Mouse (Mus musculus) kidney, embryonic 15.5 days (tissue): ENCODE measurements around the gene Ccdc160. TPM values are rescaled to one million over a fixed set of nuclear protein-coding genes. Genes with fewer than 3 reads are reported as not detected.
A peak's percentile ranks its signal among the peaks of the same experiment; 100 is the strongest.

ENCODE experiments used
- ATAC-seq: fragments of 200-750 bp; cut with Nextera tagmentation; replicated peaks from 2 replicates; pipeline ENCODE4 v1.8.0; 2017; ENCODE audit warnings: moderate TSS enrichment; ENCODE audit not compliant: low FRiP score
- H3K27ac ChIP-seq: fragments of 300-500 bp; sonication (generic); 2 replicates; pipeline ENCODE4 v1.5.1; 2015; ENCODE audit warnings: mild to moderate bottlenecking, inconsistent platforms
- H3K27me3 ChIP-seq: fragments of 300-500 bp; sonication (generic); 2 replicates; pipeline ENCODE4 v1.6.1; 2015; ENCODE audit warnings: inconsistent platforms
- H3K36me3 ChIP-seq: fragments of 300-500 bp; sonication (generic); 2 replicates; pipeline ENCODE4 v1.6.1; 2015; ENCODE audit warnings: inconsistent platforms
- H3K4me1 ChIP-seq: fragments of 300-500 bp; sonication (generic); 2 replicates; pipeline ENCODE4 v1.6.1; 2015; ENCODE audit warnings: inconsistent platforms
- H3K4me2 ChIP-seq: fragments of 300-500 bp; sonication (generic); 2 replicates; pipeline ENCODE4 v1.6.1; 2015; ENCODE audit warnings: moderate library complexity, mild to moderate bottlenecking, inconsistent platforms
- H3K4me3 ChIP-seq: fragments of 300-500 bp; sonication (generic); replicated peaks from 2 replicates; pipeline ENCODE4 v1.5.1; 2015; ENCODE audit warnings: mild to moderate bottlenecking, inconsistent platforms
- H3K9ac ChIP-seq: fragments of 300-500 bp; sonication (generic); 2 replicates; pipeline ENCODE4 v1.6.1; 2015; ENCODE audit warnings: mild to moderate bottlenecking, inconsistent platforms
- H3K9me3 ChIP-seq: fragments of 300-500 bp; sonication (generic); replicated peaks from 2 replicates; pipeline ENCODE4 v1.6.1; 2016; ENCODE audit warnings: inconsistent platforms
- WGBS: fragments of 180-500 bp; shearing (Covaris S2); methylation state at CpG from one replicate; pipeline ENCODE4 v1.1.7; 2015; ENCODE audit warnings: mixed read lengths; 5-methylcytosine and 5-hydroxymethylcytosine counted together
- polyA plus RNA-seq: library from polyadenylated mRNA; unstranded; fragments of >200 nt; fragmentation: Nextera tagmentation; extraction: Ambion mirVana; gene quantifications from 2 replicates; pipeline ENCODE4 v1.2.1, GENCODE M21; 2015

Ccdc160 gene
- polyA plus RNA-seq, 1 experiment from 2014 or later: 6.3 TPM

DNA sequence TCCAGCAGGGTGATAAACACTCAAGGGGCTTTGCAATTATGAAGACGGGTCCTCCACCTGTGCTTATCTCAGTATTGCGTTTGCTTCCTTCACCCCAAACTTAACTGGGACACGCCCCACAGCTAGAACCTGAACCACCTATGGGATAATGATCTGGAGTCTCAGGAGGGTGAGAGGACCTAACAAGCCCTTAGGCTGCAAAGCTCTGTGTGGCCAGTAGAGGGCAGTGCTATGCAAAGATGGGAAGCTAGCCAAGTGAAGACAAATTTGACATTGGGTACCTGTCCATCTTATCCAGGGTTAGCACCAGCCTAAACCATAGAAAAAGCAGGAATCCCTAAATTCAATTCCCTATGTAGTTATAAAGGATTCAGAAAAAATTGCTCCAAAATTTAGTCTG is 15.0 kb upstream of the Ccdc160 start:
- Histone ChIP-seq H3K4me1 (no peaks in the 10 kb centered on the region), H3K4me3 (no peak overlapping the region), H3K27me3 (no peaks in the 10 kb centered on the region), H3K9ac (no peak overlapping the region), H3K27ac (no peak overlapping the region), H3K4me2 (no peak overlapping the region), H3K36me3 (no peaks in the 10 kb centered on the region), H3K9me3 (no peaks in the 10 kb centered on the region)
- WGBS: 47% methylated on average over 3 of the region's 3 CpGs
- no peak for ATAC-seq

DNA sequence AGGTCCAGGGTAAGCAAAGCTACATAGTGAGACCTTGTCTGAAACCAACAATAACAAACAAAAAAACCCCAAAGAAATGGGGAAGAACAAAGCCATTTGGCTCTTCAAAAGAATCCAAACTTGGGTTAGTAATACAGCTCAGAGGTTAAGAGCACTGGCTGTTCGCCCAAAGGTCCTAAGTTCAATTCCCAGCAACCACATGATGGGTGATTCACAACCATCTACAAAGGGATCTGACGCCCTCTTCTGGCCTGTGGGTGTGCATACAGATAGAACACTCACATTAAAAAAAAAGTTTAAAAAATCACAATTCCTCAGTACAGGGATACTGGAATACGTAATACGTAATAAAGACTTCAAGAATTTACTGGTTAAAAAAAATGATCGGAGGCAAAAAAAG is 13.3 kb upstream of the Ccdc160 start:
- no peaks in the 10 kb centered on the region for H3K9me3 ChIP-seq
- no peak overlapping the region for H3K4me2 ChIP-seq
- H3K27me3 ChIP-seq: no peaks in the 10 kb centered on the region
- no peak overlapping the region for H3K27ac ChIP-seq
- 83% methylated on average over 5 of the region's 5 CpGs for WGBS
- no peaks in the 10 kb centered on the region for H3K4me1 ChIP-seq
- H3K9ac ChIP-seq: no peak overlapping the region
- H3K36me3 ChIP-seq: no peaks in the 10 kb centered on the region
- H3K4me3 ChIP-seq: no peak overlapping the region
- ATAC-seq: no peak

DNA sequence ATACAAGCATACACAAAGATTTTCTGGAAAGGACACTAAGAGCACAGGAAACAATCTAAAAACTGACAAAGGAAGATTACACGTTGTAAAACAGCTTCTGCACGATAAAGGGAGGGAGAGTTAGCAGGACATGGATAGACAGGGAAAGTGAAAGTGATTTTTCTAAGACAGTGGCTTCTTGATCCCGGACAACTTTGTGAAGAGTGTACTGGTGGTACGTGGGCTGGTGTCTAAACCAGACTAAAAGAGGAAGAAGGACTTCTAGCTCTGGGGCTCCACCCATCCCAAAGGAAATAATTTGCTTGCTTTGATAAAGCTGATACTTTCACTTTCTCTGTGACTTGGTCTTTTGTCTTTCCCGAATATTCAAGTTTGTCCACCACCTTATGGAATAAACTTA is 7.1 kb upstream of the Ccdc160 start:
- no peak overlapping the region for H3K4me3 ChIP-seq
- no peak overlapping the region for H3K4me2 ChIP-seq
- WGBS: 58% methylated on average over 5 of the region's 5 CpGs
- H3K4me1 ChIP-seq: no peaks in the 10 kb centered on the region
- no peak overlapping the region for H3K9ac ChIP-seq
- no peaks in the 10 kb centered on the region for H3K27me3 ChIP-seq
- H3K36me3 ChIP-seq: no peaks in the 10 kb centered on the region
- no peak overlapping the region for H3K27ac ChIP-seq
- no peak for ATAC-seq
- no peaks in the 10 kb centered on the region for H3K9me3 ChIP-seq

DNA sequence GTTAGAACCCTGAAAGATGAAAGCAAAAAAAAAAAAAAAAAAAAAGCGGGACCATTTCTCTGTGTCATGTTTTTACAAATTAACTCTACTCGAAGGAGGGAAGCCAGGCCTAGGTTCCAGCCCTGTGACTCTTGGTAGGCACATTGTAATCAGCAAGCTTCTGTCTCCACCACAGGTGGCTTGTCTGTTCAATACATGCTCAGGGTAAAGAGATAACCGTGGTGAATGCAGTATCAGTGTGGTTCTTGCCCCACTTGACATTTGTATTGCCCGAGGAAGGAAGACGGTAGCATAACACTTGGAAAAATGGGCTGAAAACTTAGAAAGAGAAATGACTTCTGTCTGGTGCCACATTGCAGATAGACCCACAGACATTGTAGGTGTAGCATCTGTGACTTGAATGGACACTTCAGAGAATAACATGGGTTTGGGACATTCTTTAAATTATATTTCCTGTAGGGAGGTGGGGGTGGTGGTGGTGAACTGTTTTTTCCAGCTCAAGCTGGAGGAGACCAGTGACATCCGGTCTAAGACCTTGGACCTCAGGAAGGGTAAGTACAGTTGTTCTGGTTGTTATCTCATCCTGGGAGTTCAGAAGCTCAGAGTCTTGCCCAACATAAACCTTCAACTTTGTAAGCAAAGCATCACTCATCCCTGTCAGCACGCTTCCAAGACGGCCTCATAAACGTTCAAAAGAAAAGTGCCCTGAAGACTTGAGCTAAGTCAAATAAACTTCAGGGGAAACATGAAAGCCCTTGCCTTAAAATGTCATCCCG is 1.1 kb downstream of the Ccdc160 start:
- Histone ChIP-seq H3K36me3 (no peaks in the 10 kb centered on the region), H3K27ac (peak overlapping the region; percentile 75), H3K4me3 (no peak overlapping the region), H3K4me1 (0 out of 2 replicates have a peak, but pooled peaks cover 6% of the 10 kb centered on the region), H3K4me2 (peak overlapping the region; percentile 61), H3K9me3 (no peaks in the 10 kb centered on the region), H3K9ac (no peak overlapping the region), H3K27me3 (0 out of 2 replicates have a peak, but pooled peaks cover 2% of the 10 kb centered on the region)
- WGBS: 45% methylated on average over 10 of the region's 10 CpGs
- ATAC-seq: no peak

DNA sequence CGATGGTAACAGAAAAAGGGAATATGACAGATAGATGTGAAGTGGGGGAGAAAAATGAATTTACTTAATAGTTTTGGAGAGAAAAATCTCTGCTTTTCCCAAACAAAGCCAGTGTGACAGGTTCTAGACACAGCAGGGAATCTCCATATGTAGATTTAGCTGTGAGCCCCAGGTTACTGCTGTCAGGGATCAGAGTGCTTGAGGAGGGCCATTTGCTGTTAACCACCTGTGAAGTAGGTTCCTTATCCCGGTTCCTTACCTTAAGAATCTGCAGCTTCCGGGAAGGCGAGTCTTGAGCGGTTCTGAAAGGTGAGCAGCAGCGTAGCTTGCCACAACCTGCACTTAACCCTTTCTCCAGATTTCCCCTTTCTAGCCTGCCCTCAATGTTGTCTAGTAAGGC is 1.9 kb downstream of the Ccdc160 start:
- H3K9me3 ChIP-seq: no peaks in the 10 kb centered on the region
- 45% methylated on average over 6 of the region's 6 CpGs for WGBS
- H3K4me1 ChIP-seq: 0 out of 2 replicates have a peak, but pooled peaks cover 6% of the 10 kb centered on the region
- H3K4me2 ChIP-seq: no peak overlapping the region
- no peak overlapping the region for H3K9ac ChIP-seq
- ATAC-seq: no peak
- no peak overlapping the region for H3K4me3 ChIP-seq
- 0 out of 2 replicates have a peak, but pooled peaks cover 2% of the 10 kb centered on the region for H3K27me3 ChIP-seq
- H3K36me3 ChIP-seq: no peaks in the 10 kb centered on the region
- no peak overlapping the region for H3K27ac ChIP-seq

DNA sequence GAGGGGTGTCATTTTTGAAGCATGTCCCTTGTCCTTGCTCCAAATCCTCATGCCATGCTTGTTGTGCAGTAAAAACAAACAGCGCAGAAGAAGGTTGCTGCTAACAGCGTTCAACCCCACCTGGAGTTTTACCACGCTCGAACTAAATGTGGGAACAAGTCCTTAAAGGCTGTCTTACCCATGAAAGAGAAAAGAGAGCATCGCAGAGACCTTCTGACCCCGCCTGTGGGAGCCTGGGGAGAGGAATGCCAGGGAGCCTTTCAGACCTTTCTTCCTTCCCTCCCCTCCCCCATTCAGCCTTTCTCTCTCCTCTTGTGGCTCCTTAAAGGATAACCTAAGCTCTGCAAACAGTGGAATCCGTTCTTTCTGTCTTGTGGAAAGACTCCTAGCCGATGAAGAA is 4.8 kb downstream of the Ccdc160 start:
- Histone ChIP-seq H3K9ac (no peak overlapping the region), H3K4me3 (no peak overlapping the region), H3K36me3 (no peaks in the 10 kb centered on the region), H3K27ac (no peak overlapping the region), H3K4me2 (0 out of 2 replicates have a peak overlapping the region, but pooled peaks have one; percentile 7), H3K27me3 (0 out of 2 replicates have a peak, but pooled peaks cover 2% of the 10 kb centered on the region), H3K4me1 (0 out of 2 replicates have a peak, but pooled peaks cover 6% of the 10 kb centered on the region), H3K9me3 (no peaks in the 10 kb centered on the region)
- 35% methylated on average over 8 of the region's 8 CpGs for WGBS
- ATAC-seq: no peak

- H3K4me3 ChIP-seq: no peak overlapping the region
- no peak for ATAC-seq
- H3K9ac ChIP-seq: no peak overlapping the region
- WGBS: 55% methylated on average over 9 of the region's 9 CpGs
- 0 out of 2 replicates have a peak, but pooled peaks cover 2% of the 10 kb centered on the region for H3K27me3 ChIP-seq
- no peak overlapping the region for H3K27ac ChIP-seq
- H3K4me1 ChIP-seq: 0 out of 2 replicates have a peak, but pooled peaks cover 6% of the 10 kb centered on the region
- H3K9me3 ChIP-seq: no peaks in the 10 kb centered on the region
- no peak overlapping the region for H3K4me2 ChIP-seq
- no peaks in the 10 kb centered on the region for H3K36me3 ChIP-seq
These were observed 6.1 kb downstream of the Ccdc160 start for GRCm38 (mm10) chrX:52797031-52797625.

- Histone ChIP-seq H3K27me3 (no peaks in the 10 kb centered on the region), H3K4me3 (no peak overlapping the region), H3K4me1 (0 out of 2 replicates have a peak, but pooled peaks cover 3% of the 10 kb centered on the region), H3K9me3 (no peaks in the 10 kb centered on the region), H3K4me2 (no peak overlapping the region), H3K27ac (no peak overlapping the region), H3K9ac (no peak overlapping the region), H3K36me3 (no peaks in the 10 kb centered on the region)
- no peak for ATAC-seq
- 70% methylated on average over 14 of the region's 14 CpGs for WGBS
These were observed 7.3 kb downstream of the Ccdc160 start for GRCm38 (mm10) chrX:52798255-52798654.

DNA sequence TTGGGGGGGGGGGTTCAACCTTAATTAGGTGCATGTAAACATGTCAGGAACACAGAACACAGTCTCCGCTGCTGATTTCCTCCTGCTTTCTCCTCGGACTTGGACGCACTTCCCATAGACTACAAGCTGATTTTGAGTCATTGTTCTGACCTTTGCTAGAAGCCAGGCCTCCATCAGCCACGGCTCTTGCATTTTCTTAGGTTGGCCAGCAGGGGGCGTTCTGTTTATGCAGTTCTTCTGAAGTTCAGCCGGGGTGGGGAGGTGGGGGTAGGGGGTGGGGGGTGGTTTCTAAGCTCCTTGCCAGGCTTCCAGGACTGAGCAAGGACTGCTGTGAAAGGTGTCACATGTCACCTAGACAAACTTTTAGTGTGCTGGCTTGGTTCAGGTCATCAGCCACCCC is 8.6 kb downstream of the Ccdc160 start:
- H3K9me3 ChIP-seq: no peaks in the 10 kb centered on the region
- no peak overlapping the region for H3K4me2 ChIP-seq
- ATAC-seq: no peak
- 0 out of 2 replicates have a peak, but pooled peaks cover 3% of the 10 kb centered on the region for H3K4me1 ChIP-seq
- H3K9ac ChIP-seq: no peak overlapping the region
- no peak overlapping the region for H3K27ac ChIP-seq
- no peaks in the 10 kb centered on the region for H3K27me3 ChIP-seq
- H3K36me3 ChIP-seq: no peaks in the 10 kb centered on the region
- WGBS: 50% methylated on average over 6 of the region's 6 CpGs
- H3K4me3 ChIP-seq: no peak overlapping the region

DNA sequence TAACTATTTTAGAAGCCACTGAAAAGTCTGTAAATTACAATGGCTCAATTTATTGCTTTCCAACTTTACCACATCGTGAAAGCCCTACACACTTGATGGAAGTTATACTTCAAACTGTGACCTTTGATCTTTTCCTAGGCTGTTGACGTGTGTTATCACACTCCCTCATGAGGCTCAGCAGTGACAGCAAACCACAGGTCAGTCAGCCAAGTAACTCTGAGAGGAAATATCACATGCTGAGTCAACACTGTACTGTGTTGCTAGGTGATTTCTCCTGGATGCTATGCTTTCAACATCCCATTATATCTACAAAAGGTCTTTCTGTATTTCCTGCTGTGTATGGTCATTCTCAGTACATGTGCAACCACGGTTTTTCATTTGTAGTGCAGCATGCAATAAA is 28.3 kb downstream of the Ccdc160 start:
- no peak for ATAC-seq
- WGBS: 33% methylated on average over 3 of the region's 3 CpGs

More for the DNA sequence above, 28.3 kb downstream of the Ccdc160 start:
- no peaks in the 10 kb centered on the region for H3K9me3 ChIP-seq
- no peak overlapping the region for H3K27ac ChIP-seq
- no peaks in the 10 kb centered on the region for H3K27me3 ChIP-seq
- H3K4me2 ChIP-seq: no peak overlapping the region
- H3K36me3 ChIP-seq: no peaks in the 10 kb centered on the region
- no peak overlapping the region for H3K4me3 ChIP-seq
- no peaks in the 10 kb centered on the region for H3K4me1 ChIP-seq
- H3K9ac ChIP-seq: no peak overlapping the region
